ENCODE assay signal across 8 mouse cellular contexts in genomic region chr16:91646681-91647419, GRCm38 (mm10). TPM values are rescaled to one million over a fixed set of nuclear protein-coding genes. Genes with fewer than 3 reads are reported as not detected.
DNase-seq lines count a peak whose midpoint lies in the region; ATAC-seq and TF ChIP-seq lines count a peak whose summit lies in the region.

Gart (minus strand) TSS chr16:91646952.

- peak within 1 kb of the TSS; percentile 99 for H3K27ac ChIP-seq in heart, embryonic 11.5 days (ENCODE audit: low read depth, low read length)
- peak within 1 kb of the TSS; percentile 97 for H3K27ac ChIP-seq in kidney, embryonic 16.5 days (ENCODE audit: low read length)
- H3K27ac ChIP-seq in liver, adult 2 months (replicated peaks; ENCODE audit: insufficient read depth, low read depth, low read length) = peak within 1 kb of the TSS; percentile 93
- peak within 1 kb of the TSS; percentile 99 for H3K27ac ChIP-seq in stomach, embryonic 14.5 days (ENCODE audit: low read length)

- H3K9me3 ChIP-seq in heart, embryonic 11.5 days (replicated peaks; ENCODE audit: control insufficient read depth, low read length) = no peaks in the 10 kb centered on the region
- no peaks in the 10 kb centered on the region for H3K9me3 ChIP-seq in kidney, embryonic 16.5 days (ENCODE audit: low read length)
- no peaks in the 10 kb centered on the region for H3K9me3 ChIP-seq in stomach, embryonic 14.5 days (ENCODE audit: control insufficient read depth, low read depth, low read length)

- H3ac ChIP-seq in myocyte (ENCODE audit: control insufficient read depth, insufficient read length) = peak within 1 kb of the TSS; percentile 23

- H3K79me2 ChIP-seq in liver, adult 2 months (ENCODE audit: control insufficient read depth, insufficient read depth, low read length) = peaks cover 3% of the 10 kb centered on the region
- peaks cover 71% of the 10 kb centered on the region for H3K79me2 ChIP-seq in myocyte (ENCODE audit: control insufficient read depth, insufficient read depth)

- peak; percentile 95 for DNase-seq in B cell, adult 2 months
- peak; percentile 97 for DNase-seq in brain, adult 2 months (ENCODE audit: low read depth, low spot score)
- DNase-seq in liver, adult 2 months (ENCODE audit: extremely low read depth, low read depth, low spot score) = peak; percentile 75

- WGBS in heart, embryonic 11.5 days (ENCODE audit: insufficient replicate concordance) = under 1% methylated on average over 59 of the region's 59 CpGs
- WGBS in kidney, embryonic 16.5 days = under 1% methylated on average over 59 of the region's 59 CpGs
- WGBS in liver, adult 2 months = under 1% methylated on average over 59 of the region's 59 CpGs
- WGBS in stomach, embryonic 14.5 days = under 1% methylated on average over 59 of the region's 59 CpGs

- H3K4me1 ChIP-seq in heart, embryonic 11.5 days (ENCODE audit: control insufficient read depth, insufficient read depth, low read length) = peaks cover 5% of the 10 kb centered on the region; the same call in 1 of the 2 replicates
- peaks cover 14% of the 10 kb centered on the region for H3K4me1 ChIP-seq in kidney, embryonic 16.5 days (ENCODE audit: insufficient read depth, low read length)
- peaks cover 7% of the 10 kb centered on the region for H3K4me1 ChIP-seq in liver, adult 2 months (ENCODE audit: control insufficient read depth, insufficient read depth, low read length)
- H3K4me1 ChIP-seq in stomach, embryonic 14.5 days (ENCODE audit: control insufficient read depth, insufficient read depth, low read length) = peaks cover 13% of the 10 kb centered on the region; the same call in 1 of the 2 replicates

- no peaks in the 10 kb centered on the region for H3K27me3 ChIP-seq in heart, embryonic 11.5 days (ENCODE audit: control insufficient read depth, insufficient read depth, low read length)
- H3K27me3 ChIP-seq in kidney, embryonic 16.5 days (ENCODE audit: insufficient read depth, low read length) = no peaks in the 10 kb centered on the region
- H3K27me3 ChIP-seq in liver, adult 2 months (ENCODE audit: control insufficient read depth, insufficient read depth, low read length) = no peaks in the 10 kb centered on the region
- H3K27me3 ChIP-seq in myocyte (ENCODE audit: control insufficient read depth, insufficient read depth, insufficient read length) = no peaks in the 10 kb centered on the region
- no peaks in the 10 kb centered on the region for H3K27me3 ChIP-seq in stomach, embryonic 14.5 days (ENCODE audit: control insufficient read depth, insufficient read depth, low read length)

- H3K4me3 ChIP-seq in heart, embryonic 11.5 days (ENCODE audit: low read depth, low read length) = peak within 1 kb of the TSS; percentile 87
- peak within 1 kb of the TSS; percentile 89 for H3K4me3 ChIP-seq in kidney, embryonic 16.5 days (ENCODE audit: low read length)
- H3K4me3 ChIP-seq in liver, adult 2 months (ENCODE audit: insufficient read depth, low read depth, low read length) = peak within 1 kb of the TSS; percentile 79
- H3K4me3 ChIP-seq in myocyte = peak within 1 kb of the TSS; percentile 95
- peak within 1 kb of the TSS; percentile 70 for H3K4me3 ChIP-seq in stomach, embryonic 14.5 days (ENCODE audit: low read depth, low read length)

- TF ChIP-seq POLR2A in liver, adult 2 months (IDR thresholded peaks at IDR 0.05; ENCODE audit: extremely low read depth, insufficient read depth, low read length) = peak; percentile 95
- TF ChIP-seq POLR2A in myocyte (IDR thresholded peaks at IDR 0.05; ENCODE audit: insufficient read length, low read depth) = peak; percentile 99

- H3K4me2 ChIP-seq in heart, embryonic 11.5 days = peak within 1 kb of the TSS; percentile 81
- H3K4me2 ChIP-seq in kidney, embryonic 16.5 days (replicated peaks; ENCODE audit: low read depth, low read length) = peak within 1 kb of the TSS; percentile 79
- H3K4me2 ChIP-seq in myocyte (ENCODE audit: low read depth) = peak within 1 kb of the TSS; percentile 99
- peak within 1 kb of the TSS; percentile 78 for H3K4me2 ChIP-seq in stomach, embryonic 14.5 days (replicated peaks; ENCODE audit: low read depth, low read length)

- H3K9ac ChIP-seq in heart, embryonic 11.5 days (ENCODE audit: low read depth, low read length) = peak within 1 kb of the TSS; percentile 95
- peak within 1 kb of the TSS; percentile 79 for H3K9ac ChIP-seq in kidney, embryonic 16.5 days (replicated peaks; ENCODE audit: low read length)
- peak within 1 kb of the TSS; percentile 86 for H3K9ac ChIP-seq in liver, adult 2 months (ENCODE audit: low read depth, low read length)
- peak within 1 kb of the TSS; percentile 89 for H3K9ac ChIP-seq in stomach, embryonic 14.5 days (replicated peaks; ENCODE audit: low read depth, low read length)

- peak; percentile 87 for ATAC-seq in erythroblast, adult 5-6 weeks (replicated peaks; ENCODE audit: low FRiP score, poor library complexity, severe bottlenecking)
- peak; percentile 89 for ATAC-seq in heart, embryonic 11.5 days (replicated peaks; ENCODE audit: insufficient number of reproducible peaks, low FRiP score, low TSS enrichment)
- ATAC-seq in kidney, embryonic 16.5 days (ENCODE audit: low FRiP score, low TSS enrichment) = peak; percentile 94
- ATAC-seq in stomach, embryonic 14.5 days (ENCODE audit: insufficient number of reproducible peaks, insufficient read depth, low FRiP score, low read depth) = peak; percentile 88

- H3K36me3 ChIP-seq in heart, embryonic 11.5 days (ENCODE audit: control insufficient read depth, insufficient read depth, low read length) = peaks cover 4% of the 10 kb centered on the region
- peaks cover 16% of the 10 kb centered on the region for H3K36me3 ChIP-seq in kidney, embryonic 16.5 days (ENCODE audit: insufficient read depth, low read length)
- peaks cover 6% of the 10 kb centered on the region for H3K36me3 ChIP-seq in liver, adult 2 months (ENCODE audit: control insufficient read depth, insufficient read depth, low read length)
- H3K36me3 ChIP-seq in myocyte (ENCODE audit: control insufficient read depth, insufficient read depth) = peaks cover 14% of the 10 kb centered on the region
- H3K36me3 ChIP-seq in stomach, embryonic 14.5 days (ENCODE audit: control insufficient read depth, insufficient read depth, low read length) = peaks cover 6% of the 10 kb centered on the region

- no peak for TF ChIP-seq CTCF in liver, adult 2 months (IDR thresholded peaks at IDR 0.05; ENCODE audit: low read depth, low read length)

TF ChIP-seq in myocyte, 11 proteins besides CTCF, POLR2A, EP300 and RAD21:
- TF ChIP-seq MYOG (IDR thresholded peaks at IDR 0.05; ENCODE audit: control insufficient read depth in 1 of 3, insufficient read depth in 1 of 3, insufficient read length in 2 of 3, low read depth in 2 of 3) (no peak), TCF3 (IDR thresholded peaks at IDR 0.05; ENCODE audit: insufficient read length, low read depth) (no peak), MAX (IDR thresholded peaks at IDR 0.05; ENCODE audit: low read depth) (no peak), USF1 (IDR thresholded peaks at IDR 0.05; ENCODE audit: low read depth) (no peak), E2F4 (IDR thresholded peaks at IDR 0.05; ENCODE audit: insufficient read depth) (peak; percentile 25), REST (IDR thresholded peaks at IDR 0.05; ENCODE audit: insufficient read depth, insufficient read length) (no peak), TCF12 (IDR thresholded peaks at IDR 0.05; ENCODE audit: insufficient read depth, poor library complexity, severe bottlenecking) (no peak), POLR2AphosphoS2 (IDR thresholded peaks at IDR 0.05; ENCODE audit: insufficient read length, low read depth) (peak; percentile 97)
TF ChIP-seq in myocyte: peak in this region for 2.

RNA-seq across cellular contexts. Expression of gene Gart, which starts in this region (rescaled TPM):
- 30.5 and 37.1 TPM in 2 replicates for total RNA-seq in erythroblast, adult 5-6 weeks (2015; ENCODE audit: low replicate concordance)
- total RNA-seq in erythroblast, adult 5-6 weeks (2017; ENCODE audit: low replicate concordance) = 30.8 and 49.3 TPM in 2 replicates
- 84.5 and 88.2 TPM in 2 replicates for polyA plus RNA-seq in heart, embryonic 11.5 days (2014; fragmentation: Nextera tagmentation; extraction: Ambion mirVana)
- 120 and 129 TPM in 2 replicates for polyA plus RNA-seq in kidney, embryonic 16.5 days (2015; fragmentation: Nextera tagmentation; extraction: Ambion mirVana)
- total RNA-seq in liver, adult 2 months (2014; rRNA removed) = 25.0 and 34.4 TPM in 2 replicates
- 21.3 and 23.9 TPM in 2 replicates for polyA plus RNA-seq in liver, adult 2 months (2012; rRNA removed)
- 64.1 TPM for polyA plus RNA-seq in myocyte (2012; fragmentation: generic; extraction: Trizol)
- polyA plus RNA-seq in stomach, embryonic 14.5 days (2014; fragmentation: Nextera tagmentation; extraction: Ambion mirVana) = 95.8 and 114 TPM in 2 replicates

Comparison
In these comparisons a context has a peak if more than half of its experiments do, and no peak if none do; other contexts are left out.
1. Peak in every context shown above with its lines: DNase-seq, ATAC-seq, H3K4me3 ChIP-seq and H3K27ac ChIP-seq.